Mouse (Mus musculus) A20 (cell line): ENCODE measurements around the gene Ptpn1.

Source experiments
- DNase-seq: peaks from one replicate; pipeline ENCODE4 v3.0.0-alpha.2; 2011; ENCODE audit warnings: low read depth, low spot score

Gene Ptpn1

GRCm38 (mm10) chr2:167920960-167921495, 10.8 kb upstream of the Ptpn1 start:
- DNase-seq: no peak

GRCm38 (mm10) chr2:167921823-167922222, 10.0 kb upstream of the Ptpn1 start:
- DNase-seq: no peak

GRCm38 (mm10) chr2:167924011-167924410, 7.8 kb upstream of the Ptpn1 start:
- DNase-seq: no peak

GRCm38 (mm10) chr2:167924803-167925604, 6.9 kb upstream of the Ptpn1 start:
- peak; percentile 97 for DNase-seq

GRCm38 (mm10) chr2:167925841-167926800, 5.7 kb upstream of the Ptpn1 start:
- peak; percentile 53 for DNase-seq

GRCm38 (mm10) chr2:167928002-167928526, 3.8 kb upstream of the Ptpn1 start:
- peak; percentile 89 for DNase-seq

GRCm38 (mm10) chr2:167928972-167929371, 2.9 kb upstream of the Ptpn1 start:
- no peak for DNase-seq

- DNase-seq: no peak
Measured at GRCm38 (mm10) chr2:167930975-167931374, 882 bp upstream of the Ptpn1 start.

- DNase-seq: peak; percentile 62
Measured at GRCm38 (mm10) chr2:167932727-167933231, 922 bp downstream of the Ptpn1 start.

- peak; percentile 44 for DNase-seq
Measured at GRCm38 (mm10) chr2:167933397-167933796, 1.5 kb downstream of the Ptpn1 start.

- DNase-seq: no peak
Measured at GRCm38 (mm10) chr2:167935956-167936355, 4.1 kb downstream of the Ptpn1 start.

GRCm38 (mm10) chr2:167938786-167939185, 6.9 kb downstream of the Ptpn1 start:
- no peak for DNase-seq

- no peak for DNase-seq
Measured at GRCm38 (mm10) chr2:167939204-167939603, 7.3 kb downstream of the Ptpn1 start.

GRCm38 (mm10) chr2:167939632-167940399, 8.0 kb downstream of the Ptpn1 start:
- DNase-seq: peak; percentile 83

- DNase-seq: no peak
Measured at GRCm38 (mm10) chr2:167940636-167941035, 8.8 kb downstream of the Ptpn1 start.

- DNase-seq: no peak
Measured at GRCm38 (mm10) chr2:167941320-167941719, 9.5 kb downstream of the Ptpn1 start.

GRCm38 (mm10) chr2:167941745-167942176, 9.9 kb downstream of the Ptpn1 start:
- peak; percentile 62 for DNase-seq

GRCm38 (mm10) chr2:167942199-167942925, 10.5 kb downstream of the Ptpn1 start:
- DNase-seq: peak; percentile 44

- peak; percentile 59 for DNase-seq
Measured at GRCm38 (mm10) chr2:167942926-167943633, 11.2 kb downstream of the Ptpn1 start.
